Mouse (Mus musculus): Measurements from ENCODE around the gene Tsc2. TPM values are rescaled to one million over a fixed set of nuclear protein-coding genes. Genes with fewer than 3 reads are reported as not detected.
A peak's percentile ranks its signal among the peaks of the same experiment; 100 is the strongest.

The Tsc2 gene
- total RNA-seq, 2 experiments from 2014 or later: 192 to 223 TPM

DNA sequence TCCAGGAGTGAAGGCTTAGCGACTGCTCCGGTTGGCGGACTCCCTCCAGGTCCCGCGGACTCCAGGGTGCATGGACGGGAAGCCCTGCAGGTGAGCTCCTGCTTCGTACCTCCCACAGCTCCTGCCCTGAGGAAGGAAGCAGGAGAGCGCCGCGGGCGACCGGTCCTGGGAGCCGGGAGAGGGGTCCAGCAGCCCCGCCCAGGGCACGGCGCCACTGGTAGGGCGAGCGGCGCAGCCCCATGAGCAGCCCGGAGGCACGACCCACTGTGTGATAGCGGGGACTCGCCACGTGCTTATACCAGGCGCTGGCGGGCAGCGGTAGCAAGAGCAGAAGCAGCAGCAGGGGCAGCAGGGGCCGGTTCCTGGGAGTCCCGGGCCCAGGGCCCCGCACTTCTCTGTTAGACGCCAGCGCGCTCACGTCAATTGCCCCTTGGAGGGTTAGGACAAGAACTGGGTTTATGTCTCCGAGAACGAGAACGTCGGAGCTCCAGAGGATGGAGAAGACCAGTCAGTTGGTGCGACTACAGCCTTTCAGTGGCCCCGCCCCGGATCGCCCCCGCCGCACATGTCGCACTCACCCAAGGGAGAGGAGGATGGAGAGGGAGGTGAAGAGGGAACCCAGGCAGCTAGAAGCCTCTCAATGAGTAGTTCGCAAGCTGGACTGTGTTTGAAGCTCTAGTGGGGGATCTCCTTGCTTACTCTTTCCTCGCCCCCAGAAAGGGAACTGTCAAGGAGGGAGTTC, 25.8 kb upstream of the Tsc2 start, which contains the start of gene Npw:
Npw (minus strand) TSS at position 441 of the 742 bp plus-strand sequence.
- 0 out of 2 replicates have a peak, but pooled peaks have one; percentile 9 for TF ChIP-seq CTCF (conservative IDR thresholded peaks at IDR 0.05)
- peak within 1 kb of the TSS; percentile 43 for H3K4me3 ChIP-seq
- H3K27ac ChIP-seq: no peak within 1 kb of the TSS

DNA sequence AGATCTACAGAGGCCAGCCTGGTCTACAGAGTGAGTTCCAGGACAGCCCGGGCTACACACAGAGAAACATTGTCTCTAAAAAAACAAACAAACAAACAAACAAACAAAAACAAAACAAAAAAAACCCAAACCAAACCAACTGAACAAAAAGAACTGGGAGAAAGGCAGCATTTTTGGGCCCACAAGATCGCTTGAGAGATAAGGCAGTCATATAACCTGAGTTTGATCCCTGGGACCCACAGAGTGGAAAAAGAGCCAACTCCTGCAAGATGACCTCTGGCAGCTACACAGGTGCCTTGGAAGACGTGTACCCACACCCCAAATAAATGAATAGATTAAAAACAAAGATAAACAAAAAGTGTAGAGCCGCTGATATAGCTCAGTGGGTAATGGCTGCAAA, 22.5 kb upstream of the Tsc2 start:
- H3K4me3 ChIP-seq: no peak overlapping the region
- H3K27ac ChIP-seq: no peak overlapping the region
- no peak for TF ChIP-seq CTCF (conservative IDR thresholded peaks at IDR 0.05)
- no peak for DNase-seq (ENCODE audit: low spot score in 2 of 2)

More for the DNA sequence above, 25.8 kb upstream of the Tsc2 start, which contains the start of gene Npw:
- no peak for DNase-seq (ENCODE audit: low spot score in 2 of 2)

GRCm38 (mm10) chr17:24653967-24654710, 21.7 kb upstream of the Tsc2 start:
- DNase-seq (ENCODE audit: low spot score in 2 of 2): peak in 1 of 2 experiments; percentile 68
- Histone ChIP-seq H3K27ac (peak overlapping the region; percentile 29; the same call in 1 of the 2 replicates), H3K4me3 (no peak overlapping the region; the same call in 1 of the 2 replicates)
- peak; percentile 92 for TF ChIP-seq CTCF (conservative IDR thresholded peaks at IDR 0.05)

- H3K27ac ChIP-seq: no peak overlapping the region
- no peak for TF ChIP-seq CTCF (conservative IDR thresholded peaks at IDR 0.05)
- DNase-seq (ENCODE audit: low spot score in 2 of 2): no peak
Observed at GRCm38 (mm10) chr17:24651835-24652234, 19.4 kb upstream of the Tsc2 start.

GRCm38 (mm10) chr17:24650766-24651165, 18.3 kb upstream of the Tsc2 start:
- Histone ChIP-seq H3K27ac (peak overlapping the region; percentile 91; the same call in 1 of the 2 replicates), H3K4me3 (peak overlapping the region; percentile 84; the same call in 1 of the 2 replicates)
- DNase-seq (ENCODE audit: low spot score in 2 of 2): no peak
- TF ChIP-seq CTCF (conservative IDR thresholded peaks at IDR 0.05): no peak

More at GRCm38 (mm10) chr17:24651835-24652234, 19.4 kb upstream of the Tsc2 start:
- H3K4me3 ChIP-seq: no peak overlapping the region

- DNase-seq (ENCODE audit: low spot score in 2 of 2): peak in 1 of 2 experiments; percentile 25
- TF ChIP-seq CTCF (conservative IDR thresholded peaks at IDR 0.05): no peak
- peak within 1 kb of the TSS; percentile 91 for H3K27ac ChIP-seq
- peak within 1 kb of the TSS; percentile 84 for H3K4me3 ChIP-seq
Observed at GRCm38 (mm10) chr17:24650070-24650616, 17.7 kb upstream of the Tsc2 start, which contains the start of gene Slc9a3r2. Gene Slc9a3r2 (minus strand): TSS chr17:24650327.

GRCm38 (mm10) chr17:24649581-24650069, 17.2 kb upstream of the Tsc2 start:
- TF ChIP-seq CTCF (conservative IDR thresholded peaks at IDR 0.05): peak; percentile 18; the same call in 1 of the 2 replicates
- DNase-seq (ENCODE audit: low spot score in 2 of 2): no peak
- H3K4me3 ChIP-seq: peak overlapping the region; percentile 84
- H3K27ac ChIP-seq: peak overlapping the region; percentile 91

DNA sequence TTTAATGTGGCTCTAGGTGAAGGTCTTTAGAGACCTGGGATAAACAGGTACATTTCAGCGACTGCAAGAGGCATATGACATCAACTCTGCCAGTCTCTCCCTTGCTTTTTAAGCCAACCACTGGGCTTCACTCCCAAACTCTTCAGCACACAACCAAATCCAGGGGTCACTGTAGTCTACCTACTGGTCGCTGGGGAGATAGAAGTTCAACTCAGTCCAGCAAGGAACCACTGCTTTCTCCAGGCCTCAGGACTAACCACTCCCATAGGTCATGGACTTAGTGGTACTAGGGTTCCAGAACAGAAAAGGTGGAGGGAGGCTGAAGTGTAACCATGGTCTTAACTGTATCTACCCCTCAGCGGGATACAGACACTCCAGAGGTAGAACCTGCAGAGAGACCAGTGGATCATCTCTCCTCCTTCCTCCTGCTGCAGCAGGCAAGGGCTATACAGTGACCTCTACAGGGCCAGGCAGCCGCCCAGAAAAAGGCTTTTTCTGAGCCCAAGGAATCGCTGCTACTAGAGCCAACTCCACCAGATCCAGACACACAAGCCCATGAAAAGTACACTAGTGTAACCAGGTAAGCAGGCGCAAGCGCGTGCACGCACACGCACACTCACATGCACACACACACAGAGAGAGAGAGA, 16.4 kb upstream of the Tsc2 start:
- TF ChIP-seq CTCF (conservative IDR thresholded peaks at IDR 0.05): no peak
- Histone ChIP-seq H3K4me3 (peak overlapping the region; percentile 84), H3K27ac (peak overlapping the region; percentile 91)
- DNase-seq (ENCODE audit: low spot score in 2 of 2): no peak

- TF ChIP-seq CTCF (conservative IDR thresholded peaks at IDR 0.05): no peak
- DNase-seq (ENCODE audit: low spot score in 2 of 2): no peak
- Histone ChIP-seq H3K27ac (peak overlapping the region; percentile 89), H3K4me3 (peak overlapping the region; percentile 34)
Observed at GRCm38 (mm10) chr17:24647493-24647892, 15.1 kb upstream of the Tsc2 start.

GRCm38 (mm10) chr17:24646381-24646780, 14.0 kb upstream of the Tsc2 start:
- no peak for DNase-seq (ENCODE audit: low spot score in 2 of 2)
- TF ChIP-seq CTCF (conservative IDR thresholded peaks at IDR 0.05): no peak
- no peak overlapping the region for H3K4me3 ChIP-seq
- H3K27ac ChIP-seq: peak overlapping the region; percentile 89

DNA sequence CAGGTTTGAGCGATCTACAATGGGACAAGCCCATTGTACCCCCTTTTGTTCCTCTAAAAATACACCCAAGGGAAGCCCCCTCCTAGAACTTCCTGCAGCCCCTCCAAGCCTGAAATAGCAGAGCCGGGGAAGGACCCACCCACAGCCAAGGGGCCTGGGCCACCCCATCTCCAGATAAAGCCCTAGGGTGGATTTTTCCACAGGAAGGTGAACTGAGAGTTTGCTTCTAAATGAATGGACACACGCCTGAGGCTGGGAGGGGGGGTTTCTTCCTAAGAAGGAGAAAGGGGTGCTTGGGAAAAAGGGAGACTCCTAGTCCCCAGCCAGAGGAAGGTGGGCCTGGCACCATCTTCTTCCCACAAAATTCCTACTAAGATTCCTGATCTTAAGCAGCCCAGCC, 13.5 kb upstream of the Tsc2 start:
- Histone ChIP-seq H3K27ac (peak overlapping the region; percentile 89), H3K4me3 (no peak overlapping the region)
- DNase-seq (ENCODE audit: low spot score in 2 of 2): no peak
- TF ChIP-seq CTCF (conservative IDR thresholded peaks at IDR 0.05): no peak

Measured in layer of hippocampus, adult 2 months (tissue).